Mouse (Mus musculus) limb, embryonic 14.5 days (tissue): ENCODE results near the gene Tbx2. TPM values are rescaled to one million over a fixed set of nuclear protein-coding genes. Genes with fewer than 3 reads are reported as not detected.

Source experiments
- ATAC-seq: fragments of 200-750 bp; cut with Nextera tagmentation; 2 replicates; pipeline ENCODE4 v1.8.0; 2017; ENCODE audit warnings: low read depth, moderate number of reproducible peaks, moderate TSS enrichment; ENCODE audit not compliant: low FRiP score
- DNase-seq: peaks from one replicate; pipeline ENCODE4 v3.0.0-alpha.2; 2015; ENCODE audit warnings: low spot score
- H3K27ac ChIP-seq: fragments of 300-500 bp; sonication (generic); replicated peaks from 2 replicates; pipeline ENCODE4 v1.5.1; 2014; ENCODE audit warnings: low read depth, mild to moderate bottlenecking, low read length, moderate library complexity, mixed read lengths
- H3K27me3 ChIP-seq: fragments of 300-500 bp; sonication (generic); 2 replicates; pipeline ENCODE4 v1.6.1; 2014; ENCODE audit warnings: low read length, mixed read lengths; ENCODE audit not compliant: control insufficient read depth, insufficient read depth
- H3K36me3 ChIP-seq: fragments of 300-500 bp; sonication (generic); 2 replicates; pipeline ENCODE4 v1.6.1; 2014; ENCODE audit warnings: mild to moderate bottlenecking, low read length, moderate library complexity, mixed read lengths; ENCODE audit not compliant: control insufficient read depth, insufficient read depth
- H3K4me1 ChIP-seq: fragments of 300-500 bp; sonication (generic); 2 replicates; pipeline ENCODE4 v1.6.1; 2014; ENCODE audit warnings: antibody characterized with exemption, low read length, mixed read lengths; ENCODE audit not compliant: control insufficient read depth, insufficient read depth
- H3K4me2 ChIP-seq: fragments of 300-500 bp; sonication (generic); replicated peaks from 2 replicates; pipeline ENCODE4 v1.6.1; 2014; ENCODE audit warnings: low read depth, mild to moderate bottlenecking, low read length, moderate library complexity; ENCODE audit not compliant: severe bottlenecking
- H3K4me3 ChIP-seq: fragments of 300-500 bp; sonication (generic); replicated peaks from 2 replicates; pipeline ENCODE4 v1.5.1; 2014; ENCODE audit warnings: low read length
- H3K9ac ChIP-seq: fragments of 300-500 bp; sonication (generic); 2 replicates; pipeline ENCODE4 v1.6.1; 2014; ENCODE audit warnings: mild to moderate bottlenecking, low read depth, low read length, moderate library complexity; ENCODE audit not compliant: severe bottlenecking
- H3K9me3 ChIP-seq: fragments of 300-500 bp; sonication (generic); 2 replicates; pipeline ENCODE4 v1.6.1; 2016; ENCODE audit warnings: low read length; ENCODE audit not compliant: control insufficient read depth
- POLR2A ChIP-seq: fragments of 200-500 bp; IDR thresholded peaks from 2 replicates; pipeline ENCODE4 v1.8.0; 2012; ENCODE audit warnings: inconsistent platforms, mild to moderate bottlenecking, moderate library complexity, borderline replicate concordance; ENCODE audit not compliant: insufficient read depth, insufficient read length; ENCODE audit errors: extremely low read depth
- WGBS: fragments of 180-500 bp; shearing (Covaris S2); extraction: QIAGEN DNeasy Blood & Tissue Kit; methylation state at CpG from one replicate; pipeline ENCODE4 v1.1.7; 2014; 5-methylcytosine and 5-hydroxymethylcytosine counted together
- polyA plus RNA-seq, 2 experiments: library from polyadenylated mRNA; depleted of rRNA in 1 of 2; stranded (reverse) in 1 of 2; unstranded in 1 of 2; fragments of >200 nt; fragmentation: Nextera tagmentation in 1 of 2; extraction: Ambion mirVana in 1 of 2; gene quantifications; 2 replicates each; pipeline versions ENCODE4 v1.2.1 to v1.2.3; 2012 to 2014

Tbx2 gene
- polyA plus RNA-seq, 2 experiments = 6.5 to 31.7 TPM

DNA sequence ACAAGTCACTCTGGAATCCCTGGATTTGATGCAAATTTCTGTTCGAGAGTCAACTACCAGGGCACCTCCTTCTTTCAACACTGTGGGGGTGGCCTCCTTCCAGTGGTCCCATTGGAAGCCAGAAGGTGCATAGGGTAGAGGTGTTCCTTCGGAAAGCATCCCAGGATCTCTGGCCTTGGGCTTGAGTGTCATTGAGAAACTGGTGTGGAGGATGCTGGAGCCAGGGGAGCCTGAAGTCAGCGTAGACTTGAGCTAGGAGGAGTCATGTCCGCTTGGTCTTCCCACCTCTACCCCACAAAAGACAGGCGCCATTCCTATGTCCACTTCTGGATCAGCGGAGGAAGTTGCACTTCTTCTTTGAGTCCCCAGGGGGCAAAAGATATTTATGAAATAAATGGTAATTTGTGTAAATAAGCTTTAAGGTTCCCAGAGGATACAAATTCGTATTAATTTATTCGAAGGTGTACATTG lies 8.9 kb downstream of the Tbx2 start:
- H3K4me1 ChIP-seq = peaks cover 37% of the 10 kb centered on the region
- peak overlapping the region; percentile 50; the same call in 1 of the 2 replicates for H3K4me3 ChIP-seq
- peak overlapping the region; percentile 89 for H3K4me2 ChIP-seq
- peaks cover 57% of the 10 kb centered on the region for H3K27me3 ChIP-seq
- H3K9me3 ChIP-seq = no peaks in the 10 kb centered on the region
- H3K36me3 ChIP-seq = peaks cover 26% of the 10 kb centered on the region
- peak overlapping the region; percentile 56 for H3K9ac ChIP-seq
- DNase-seq (no peak), ATAC-seq (no peak)
- 16% methylated on average over 8 of the region's 8 CpGs for WGBS
- no peak for TF ChIP-seq POLR2A
- H3K27ac ChIP-seq = peak overlapping the region; percentile 55; the same call in 1 of the 2 replicates

GRCm38 (mm10) chr11:85841980-85842379 lies 9.6 kb downstream of the Tbx2 start:
- DNase-seq = peak; percentile 82
- TF ChIP-seq POLR2A = no peak
- Histone ChIP-seq H3K36me3 (peaks cover 21% of the 10 kb centered on the region), H3K4me1 (peaks cover 35% of the 10 kb centered on the region), H3K4me2 (peak overlapping the region; percentile 89), H3K9me3 (no peaks in the 10 kb centered on the region), H3K4me3 (peak overlapping the region; percentile 50), H3K27ac (peak overlapping the region; percentile 55), H3K27me3 (peaks cover 49% of the 10 kb centered on the region), H3K9ac (peak overlapping the region; percentile 56)
- 1% methylated on average over 17 of the region's 32 CpGs for WGBS
- ATAC-seq = peak; percentile 41

- Histone ChIP-seq H3K4me3 (peak overlapping the region; percentile 60), H3K4me1 (peaks cover 29% of the 10 kb centered on the region), H3K9me3 (no peaks in the 10 kb centered on the region), H3K36me3 (peaks cover 14% of the 10 kb centered on the region), H3K27me3 (peaks cover 44% of the 10 kb centered on the region), H3K27ac (peak overlapping the region; percentile 70), H3K9ac (no peak overlapping the region; the same call in 1 of the 2 replicates), H3K4me2 (peak overlapping the region; percentile 89)
- WGBS = 9% methylated on average over 24 of the region's 24 CpGs
- no peak for TF ChIP-seq POLR2A
- ATAC-seq (no peak), DNase-seq (no peak)
These were observed 10.4 kb downstream of the Tbx2 start for GRCm38 (mm10) chr11:85842596-85843346.

DNA sequence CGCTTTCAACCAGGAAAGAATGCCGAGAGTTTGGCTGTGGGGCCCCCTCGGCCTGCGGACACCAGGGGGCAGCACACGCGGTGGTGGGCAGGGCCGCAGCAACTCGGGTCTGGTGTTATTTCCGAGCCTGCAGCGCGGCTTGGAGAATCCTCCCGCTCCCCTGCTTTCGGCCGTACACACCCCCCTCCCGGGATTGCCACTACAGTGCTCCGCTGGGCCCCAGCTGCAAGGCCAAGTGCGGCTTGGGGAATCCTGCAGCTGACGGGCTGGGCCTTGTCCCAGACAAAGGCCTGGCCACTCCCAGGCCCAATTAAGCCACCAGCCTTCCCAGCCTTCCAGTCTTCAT lies 11.0 kb downstream of the Tbx2 start:
- DNase-seq = peak; percentile 85
- 0 out of 2 replicates have a peak, but pooled peaks have one; percentile 42 for TF ChIP-seq POLR2A
- peaks cover 9% of the 10 kb centered on the region for H3K36me3 ChIP-seq
- peak; percentile 64 for ATAC-seq
- peak overlapping the region; percentile 70; the same call in 1 of the 2 replicates for H3K27ac ChIP-seq
- H3K4me1 ChIP-seq = peaks cover 24% of the 10 kb centered on the region
- WGBS = under 1% methylated on average over 17 of the region's 18 CpGs
- H3K4me3 ChIP-seq = peak overlapping the region; percentile 60
- no peaks in the 10 kb centered on the region for H3K9me3 ChIP-seq
- peaks cover 39% of the 10 kb centered on the region for H3K27me3 ChIP-seq
- H3K4me2 ChIP-seq = peak overlapping the region; percentile 89
- H3K9ac ChIP-seq = peak overlapping the region; percentile 55

DNA sequence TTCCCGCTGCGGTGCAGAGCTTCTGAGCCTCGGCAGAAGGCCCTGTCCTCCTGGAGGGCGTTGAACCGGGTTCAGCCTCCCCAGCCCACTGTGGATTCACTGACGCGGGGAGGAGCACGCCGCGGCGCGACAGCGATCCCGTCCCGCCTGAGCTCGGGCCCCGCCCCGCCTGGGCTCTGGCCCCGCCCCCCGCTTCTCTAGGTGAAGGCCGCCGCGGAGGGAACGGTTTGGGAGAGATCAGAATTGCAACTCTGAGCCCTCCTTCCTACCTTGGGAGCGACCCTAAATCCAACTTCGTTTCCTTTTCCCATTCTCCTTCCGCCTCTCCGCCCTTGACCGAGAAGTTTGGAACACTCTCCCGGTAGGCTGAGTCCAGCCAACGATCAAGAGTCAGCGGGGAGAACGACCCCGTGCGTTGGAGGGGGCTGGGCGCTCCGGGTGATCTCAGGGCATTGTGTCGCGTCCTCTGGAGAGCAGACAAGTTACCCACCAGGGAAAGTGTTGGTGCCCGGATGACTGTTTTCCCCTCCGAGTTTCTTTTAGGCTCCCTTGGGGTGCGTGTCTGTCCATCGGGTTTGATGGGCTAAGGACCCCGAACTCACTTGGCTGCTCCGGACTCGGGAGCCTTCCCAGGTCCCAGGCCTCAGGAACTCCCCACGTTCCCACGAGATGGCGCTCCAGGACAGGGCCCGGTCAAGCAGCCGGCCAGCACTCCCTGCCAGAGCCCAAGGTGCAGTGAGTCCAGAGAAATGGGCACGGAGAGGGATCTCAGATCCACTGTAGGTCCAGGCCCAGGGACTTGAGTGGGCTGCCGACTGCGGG lies 12.0 kb downstream of the Tbx2 start:
- H3K27me3 ChIP-seq = peaks cover 31% of the 10 kb centered on the region

More for the DNA sequence above, 12.0 kb downstream of the Tbx2 start:
- Histone ChIP-seq H3K9me3 (no peaks in the 10 kb centered on the region), H3K9ac (peak overlapping the region; percentile 55), H3K4me1 (peaks cover 24% of the 10 kb centered on the region), H3K36me3 (peaks cover 9% of the 10 kb centered on the region), H3K4me2 (peak overlapping the region; percentile 89), H3K27ac (peak overlapping the region; percentile 70), H3K4me3 (peak overlapping the region; percentile 60)
- WGBS = under 1% methylated on average over 51 of the region's 54 CpGs
- 0 out of 2 replicates have a peak, but pooled peaks have one; percentile 41 for TF ChIP-seq POLR2A
- ATAC-seq (peak; percentile 63), DNase-seq (peak; percentile 84)
